Mouse (Mus musculus) layer of hippocampus, adult 2 months (tissue): ENCODE results near the gene Btbd9. TPM values are rescaled to one million over a fixed set of nuclear protein-coding genes. Genes with fewer than 3 reads are reported as not detected.

Experiments used
- DNase-seq, 2 experiments: peaks; one replicate each; pipeline ENCODE4 v3.0.0; 2022; ENCODE audit warnings: low spot score in 2 of 2
- H3K27ac ChIP-seq: fragments of 200-600 bp; 2 replicates; pipeline ENCODE4 v1.8.1; 2022
- H3K4me3 ChIP-seq: fragments of 200-600 bp; 2 replicates; pipeline ENCODE4 v1.8.1; 2022; ENCODE audit warnings: mild to moderate bottlenecking
- CTCF ChIP-seq: fragments of 200-600 bp; conservative IDR thresholded peaks from 2 replicates; pipeline ENCODE4 v1.8.1; 2022; ENCODE audit warnings: antibody characterized with exemption, mild to moderate bottlenecking, moderate library complexity
- total RNA-seq, 2 experiments: library from RNA; stranded (reverse); gene quantifications; 2 replicates each; pipeline ENCODE4 v1.2.3; 2021

Gene Btbd9
- total RNA-seq, 2 experiments from 2014 or later, result 168 to 187 TPM

DNA sequence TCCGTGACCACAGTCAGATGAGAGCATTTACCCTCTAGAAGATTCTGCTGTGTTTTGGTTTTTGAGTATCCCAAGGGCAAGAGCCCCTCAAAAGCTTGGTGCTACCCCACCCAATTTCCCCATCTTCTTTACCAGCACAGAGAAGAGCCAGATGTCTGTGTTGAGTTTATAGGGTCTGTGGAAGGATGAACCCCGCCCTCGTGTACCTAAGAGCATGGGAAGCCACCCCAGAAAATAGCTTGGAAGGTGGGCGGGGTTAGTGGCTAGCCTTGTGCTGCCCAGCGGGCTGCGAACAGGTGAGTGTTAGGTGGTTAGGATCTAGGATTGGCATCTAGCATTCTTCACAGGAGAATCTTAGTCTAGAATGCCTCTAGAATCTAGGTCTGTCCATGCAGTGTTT is 389.1 kb downstream of the Btbd9 start:
- TF ChIP-seq CTCF, result no peak
- peak in 1 of 2 experiments; percentile 7 for DNase-seq
- Histone ChIP-seq H3K27ac (peak overlapping the region; percentile 94), H3K4me3 (no peak overlapping the region)

DNA sequence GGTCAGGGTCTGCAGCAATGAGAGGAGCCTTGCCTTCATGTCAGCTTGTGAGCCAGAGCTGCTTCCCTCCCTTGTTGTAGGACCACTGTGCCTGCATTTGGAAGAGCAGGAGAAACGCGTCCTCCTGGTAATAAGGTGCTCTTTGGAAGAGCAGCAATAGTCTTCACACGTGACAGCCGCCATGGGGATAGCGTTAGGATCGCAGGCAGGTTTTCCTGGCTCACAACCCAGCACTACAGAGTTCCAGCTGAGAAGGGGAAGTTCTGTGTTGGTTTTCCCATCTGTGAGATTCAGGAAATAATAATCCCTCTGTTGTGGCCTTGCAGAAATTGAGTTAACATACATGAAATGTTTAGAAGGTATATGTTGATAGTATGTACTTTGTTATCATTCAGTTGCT is 392.7 kb downstream of the Btbd9 start:
- peak in 1 of 2 experiments; percentile 5 for DNase-seq
- TF ChIP-seq CTCF, result no peak

DNA sequence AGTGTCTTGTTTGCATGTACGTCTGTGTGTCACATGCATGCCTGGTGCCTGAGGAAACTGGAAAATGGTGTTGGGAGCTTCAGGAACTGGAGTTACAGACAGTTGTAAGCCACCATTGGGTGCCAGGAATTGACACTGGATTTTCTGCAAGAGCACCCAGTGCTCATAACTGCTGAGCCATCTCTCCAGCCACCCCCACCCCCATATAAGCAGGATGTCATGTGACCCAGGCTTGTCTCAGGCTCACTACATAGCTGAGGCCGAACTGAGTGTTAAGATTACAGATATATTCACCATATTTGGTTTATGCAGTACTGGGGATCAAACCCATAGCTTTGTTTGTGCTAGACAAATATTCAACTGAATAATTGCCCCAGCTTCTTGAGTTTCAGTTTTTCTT is 394.2 kb downstream of the Btbd9 start:
- no peak for DNase-seq
- Histone ChIP-seq H3K27ac (no peak overlapping the region), H3K4me3 (no peak overlapping the region)
- TF ChIP-seq CTCF, result no peak

More for the DNA sequence above, 392.7 kb downstream of the Btbd9 start:
- Histone ChIP-seq H3K27ac (peak overlapping the region; percentile 61; the same call in 1 of the 2 replicates), H3K4me3 (no peak overlapping the region)

DNA sequence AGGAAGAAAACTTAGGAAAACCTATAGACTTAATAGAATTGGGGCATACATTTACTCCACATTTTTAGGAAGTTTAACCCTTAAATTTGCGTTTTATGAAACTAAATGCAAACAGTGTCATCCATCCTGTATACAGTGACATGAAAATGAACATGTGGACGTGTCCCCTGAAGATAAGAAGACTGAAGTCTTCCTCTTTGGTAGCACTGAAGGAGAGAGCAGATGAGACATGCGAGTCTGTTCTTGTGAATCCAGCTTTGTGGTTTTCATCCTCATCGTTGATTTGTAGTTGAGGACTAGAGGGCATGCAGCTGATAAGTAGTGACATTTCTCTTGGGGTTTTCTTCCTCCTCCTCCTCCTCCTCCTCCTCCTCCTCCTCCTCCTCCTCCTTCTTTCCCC is 394.7 kb downstream of the Btbd9 start:
- no peak for DNase-seq
- no peak for TF ChIP-seq CTCF
- Histone ChIP-seq H3K4me3 (no peak overlapping the region), H3K27ac (no peak overlapping the region)

DNA sequence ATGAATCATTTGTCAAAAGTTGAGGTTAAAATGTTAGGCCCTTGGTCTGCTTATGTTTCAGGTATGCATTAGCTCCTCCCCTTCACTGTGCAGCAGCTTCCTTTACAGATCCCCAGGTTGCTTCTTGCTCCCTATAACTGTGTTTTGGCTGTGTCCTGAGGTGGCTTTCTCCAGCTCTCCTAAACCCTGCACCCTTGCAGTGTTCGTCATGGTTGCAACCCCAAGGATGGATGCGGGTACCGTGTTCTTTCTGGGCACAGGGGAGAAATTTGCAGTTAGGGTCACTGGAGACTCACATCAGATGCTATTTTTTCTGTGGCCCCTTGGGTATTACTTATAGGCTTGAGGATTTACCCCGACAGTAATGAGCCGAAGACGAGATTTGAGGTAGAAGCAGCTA is 396.1 kb downstream of the Btbd9 start:
- Histone ChIP-seq H3K4me3 (no peak overlapping the region), H3K27ac (no peak overlapping the region)
- no peak for TF ChIP-seq CTCF
- DNase-seq, result peak in 1 of 2 experiments; percentile 6

DNA sequence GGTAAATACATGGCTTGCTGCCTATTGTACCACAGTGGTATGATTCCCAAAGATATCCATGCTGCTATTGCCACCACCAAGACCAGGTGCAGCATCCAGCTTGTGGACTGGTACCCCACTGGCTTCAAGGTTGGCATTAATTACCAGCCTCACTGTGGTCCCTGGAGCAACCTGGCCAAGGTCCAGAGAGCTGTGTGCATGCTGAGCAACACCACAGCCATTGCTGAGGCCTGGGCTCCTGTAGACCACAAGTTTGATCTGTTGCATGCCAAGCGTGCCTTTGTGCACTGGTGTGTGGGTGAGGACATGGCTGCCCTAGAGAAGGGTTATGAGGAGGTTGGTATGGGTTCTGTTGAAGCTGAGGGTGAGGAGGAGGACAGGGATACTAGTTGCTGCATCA is 397.9 kb downstream of the Btbd9 start:
- no peak for TF ChIP-seq CTCF
- H3K27ac ChIP-seq, result no peak overlapping the region
- H3K4me3 ChIP-seq, result no peak overlapping the region
- DNase-seq, result peak in 1 of 2 experiments; percentile 9

DNA sequence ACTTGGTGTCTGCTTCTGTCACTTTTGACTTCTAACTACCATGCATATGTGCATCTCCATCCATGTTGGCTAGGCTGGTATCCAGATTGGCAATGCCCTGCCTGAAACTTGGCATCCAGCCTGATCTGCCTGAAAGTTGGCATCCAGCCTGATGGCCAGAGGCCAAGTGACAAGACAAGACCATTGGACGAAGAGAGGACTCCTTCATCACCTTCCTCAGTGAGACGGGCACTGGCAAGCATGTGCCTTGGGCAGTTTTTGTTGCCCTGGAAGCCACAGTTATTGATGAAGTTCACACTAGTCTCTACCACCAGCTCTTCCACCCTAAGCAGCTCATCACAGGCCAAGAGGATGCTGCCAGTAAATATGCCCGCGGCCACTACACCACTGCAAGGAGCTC is 398.9 kb downstream of the Btbd9 start:
- Histone ChIP-seq H3K4me3 (no peak overlapping the region), H3K27ac (peak overlapping the region; percentile 32; the same call in 1 of the 2 replicates)
- DNase-seq, result peak in 1 of 2 experiments; percentile 23
- no peak for TF ChIP-seq CTCF

Other genes starting within 250 kb of the Btbd9 start
- gene Dnah8, start 47.9 kb upstream of the Btbd9 start, total RNA-seq, result 1 to 10 TPM; 2.4 to 3.5 TPM
- 100 to 1,000 TPM; 194 to 199 TPM for gene Glo1, start 50.4 kb upstream of the Btbd9 start, total RNA-seq